Mouse (Mus musculus): ENCODE results near the gene Sesn2.

The Sesn2 gene

DNA sequence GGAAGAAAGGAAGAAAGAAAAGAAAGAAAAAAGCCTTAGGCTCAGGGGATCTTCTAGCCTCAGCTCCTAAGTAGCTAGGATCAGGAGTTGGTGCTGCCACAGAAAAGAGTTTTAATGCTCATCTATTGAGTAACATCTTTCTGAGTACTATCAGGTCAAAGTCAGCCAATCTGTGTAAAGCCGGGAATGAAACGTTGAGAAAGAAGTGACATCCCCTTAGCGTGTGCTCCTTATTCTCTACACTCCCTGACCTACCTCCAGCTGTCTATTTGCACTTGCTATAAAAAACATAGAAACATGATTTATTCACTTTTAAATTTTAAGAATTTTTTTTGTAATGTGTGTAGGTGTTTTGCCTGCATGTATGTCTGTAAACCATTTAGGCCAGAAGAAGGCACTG is 8.9 kb upstream of the Sesn2 start:
- H3K4me3 ChIP-seq (replicated peaks; ENCODE audit: low read length), result no peak overlapping the region
- peaks cover 52% of the 10 kb centered on the region for H3K4me1 ChIP-seq (replicated peaks; ENCODE audit: low read depth, low read length)
- H3K27me3 ChIP-seq (ENCODE audit: insufficient read depth, low read length), result no peaks in the 10 kb centered on the region
- H3K9me3 ChIP-seq (ENCODE audit: low read length), result no peaks in the 10 kb centered on the region
- H3K36me3 ChIP-seq (ENCODE audit: insufficient read depth, low read length), result no peaks in the 10 kb centered on the region
- TF ChIP-seq CTCF (conservative IDR thresholded peaks at IDR 0.05; ENCODE audit: low read length) (no peak), POU5F1 (IDR thresholded peaks at IDR 0.05; ENCODE audit: borderline replicate concordance, low read length) (no peak), NANOG (IDR thresholded peaks at IDR 0.05; ENCODE audit: borderline replicate concordance, low read length) (no peak)

DNA sequence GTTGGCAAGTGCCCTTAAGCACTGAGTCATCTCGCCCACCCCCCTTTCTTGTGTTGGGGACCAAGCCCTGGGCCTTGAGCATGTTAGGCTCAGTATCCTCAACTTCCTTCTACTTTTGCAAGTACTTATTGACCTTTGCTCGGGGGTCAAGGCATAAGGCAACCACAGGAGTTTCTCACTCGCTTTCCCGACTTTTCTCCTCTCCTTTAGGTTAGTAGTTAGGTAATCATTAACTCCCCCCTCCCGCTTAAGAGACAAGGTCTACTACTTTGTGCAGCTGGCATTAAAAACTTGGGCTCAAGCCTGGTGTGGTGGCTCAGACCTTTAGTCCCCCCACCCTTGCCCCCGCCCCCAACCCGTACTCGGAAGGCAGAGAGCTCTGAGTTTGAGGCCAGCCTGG is 7.8 kb upstream of the Sesn2 start:
- TF ChIP-seq POU5F1 (IDR thresholded peaks at IDR 0.05; ENCODE audit: borderline replicate concordance, low read length), result no peak
- no peak for TF ChIP-seq NANOG (IDR thresholded peaks at IDR 0.05; ENCODE audit: borderline replicate concordance, low read length)
- TF ChIP-seq CTCF (conservative IDR thresholded peaks at IDR 0.05; ENCODE audit: low read length), result no peak
- Histone ChIP-seq H3K27me3 (ENCODE audit: insufficient read depth, low read length) (no peaks in the 10 kb centered on the region), H3K9me3 (ENCODE audit: low read length) (no peaks in the 10 kb centered on the region), H3K36me3 (ENCODE audit: insufficient read depth, low read length) (no peaks in the 10 kb centered on the region), H3K4me3 (replicated peaks; ENCODE audit: low read length) (no peak overlapping the region), H3K4me1 (replicated peaks; ENCODE audit: low read depth, low read length) (peaks cover 53% of the 10 kb centered on the region)

DNA sequence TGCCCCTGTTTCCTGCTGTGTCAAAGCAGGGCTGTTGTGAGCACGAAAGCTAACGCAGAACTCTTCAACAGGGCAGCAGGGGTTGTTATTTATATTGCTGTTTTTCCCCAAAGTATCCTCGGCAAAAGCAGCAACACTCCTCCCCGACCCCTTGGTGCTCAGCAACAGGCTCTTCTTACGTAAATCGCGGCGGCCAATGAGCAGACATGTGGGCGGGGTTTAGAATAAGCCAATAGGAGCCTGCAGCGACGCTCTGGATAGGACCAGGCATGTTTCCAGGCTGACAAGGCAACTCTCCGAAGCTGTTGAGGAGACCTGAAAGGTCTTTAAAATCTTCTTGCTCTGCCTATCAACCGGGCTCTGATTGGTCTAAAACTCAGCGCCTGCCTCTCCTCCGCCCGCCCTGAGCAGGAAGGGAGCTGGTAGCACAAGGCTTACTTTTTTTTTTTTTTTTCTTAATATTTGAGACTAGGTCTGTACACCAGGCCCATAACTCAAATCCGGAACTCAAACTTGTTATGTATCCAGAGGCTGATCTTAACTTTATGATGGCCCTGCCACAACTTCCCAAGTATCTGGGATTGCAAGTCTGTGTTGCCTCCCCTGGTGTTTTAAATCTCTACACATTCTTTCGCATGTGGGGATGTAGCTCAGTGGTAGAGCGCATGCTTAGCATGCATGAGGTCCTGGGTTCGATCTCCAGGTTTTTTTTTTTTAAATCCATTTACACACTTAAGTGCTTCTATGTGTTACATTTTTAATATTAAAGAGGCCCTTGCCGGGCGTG is 5.3 kb upstream of the Sesn2 start:
- Histone ChIP-seq H3K27me3 (ENCODE audit: insufficient read depth, low read length) (no peaks in the 10 kb centered on the region), H3K9me3 (ENCODE audit: low read length) (no peaks in the 10 kb centered on the region), H3K36me3 (ENCODE audit: insufficient read depth, low read length) (no peaks in the 10 kb centered on the region), H3K4me1 (replicated peaks; ENCODE audit: low read depth, low read length) (peaks cover 62% of the 10 kb centered on the region), H3K4me3 (replicated peaks; ENCODE audit: low read length) (peak overlapping the region; percentile 77)
- TF ChIP-seq NANOG (IDR thresholded peaks at IDR 0.05; ENCODE audit: borderline replicate concordance, low read length) (no peak), POU5F1 (IDR thresholded peaks at IDR 0.05; ENCODE audit: borderline replicate concordance, low read length) (no peak), CTCF (conservative IDR thresholded peaks at IDR 0.05; ENCODE audit: low read length) (no peak)

DNA sequence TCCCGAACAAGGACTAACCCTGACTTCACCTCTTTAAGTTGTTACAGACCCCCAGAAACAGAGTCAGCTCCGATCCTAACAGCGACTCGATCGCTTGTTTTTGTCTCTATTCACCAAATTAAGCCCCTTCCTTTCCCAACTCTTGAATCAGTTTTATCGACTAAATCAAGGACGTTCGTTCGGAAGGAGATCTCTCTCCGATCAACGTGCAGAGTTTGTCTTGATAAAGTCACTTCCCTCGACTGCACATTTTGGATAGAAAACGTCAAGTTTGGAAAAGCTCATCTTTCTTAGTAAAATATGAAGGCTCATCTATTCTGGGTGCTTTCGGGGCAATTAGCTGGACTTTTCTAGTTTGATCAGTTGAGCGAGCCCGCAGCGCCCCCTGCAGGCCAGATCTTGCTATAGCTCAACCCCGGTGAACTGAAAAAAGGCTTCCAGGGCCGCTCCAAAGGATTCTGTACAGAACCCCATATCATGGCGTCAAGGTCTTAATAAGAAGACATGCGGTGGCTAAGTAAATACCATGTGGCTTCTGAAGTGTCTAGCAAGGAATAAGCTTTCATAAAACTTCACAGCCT is 4.3 kb upstream of the Sesn2 start:
- peaks cover 63% of the 10 kb centered on the region for H3K4me1 ChIP-seq (replicated peaks; ENCODE audit: low read depth, low read length)
- H3K9me3 ChIP-seq (ENCODE audit: low read length), result no peaks in the 10 kb centered on the region
- no peaks in the 10 kb centered on the region for H3K27me3 ChIP-seq (ENCODE audit: insufficient read depth, low read length)
- TF ChIP-seq POU5F1 (IDR thresholded peaks at IDR 0.05; ENCODE audit: borderline replicate concordance, low read length) (no peak), CTCF (conservative IDR thresholded peaks at IDR 0.05; ENCODE audit: low read length) (peak; percentile 89)
- peak overlapping the region; percentile 77 for H3K4me3 ChIP-seq (replicated peaks; ENCODE audit: low read length)
- H3K36me3 ChIP-seq (ENCODE audit: insufficient read depth, low read length), result no peaks in the 10 kb centered on the region

DNA sequence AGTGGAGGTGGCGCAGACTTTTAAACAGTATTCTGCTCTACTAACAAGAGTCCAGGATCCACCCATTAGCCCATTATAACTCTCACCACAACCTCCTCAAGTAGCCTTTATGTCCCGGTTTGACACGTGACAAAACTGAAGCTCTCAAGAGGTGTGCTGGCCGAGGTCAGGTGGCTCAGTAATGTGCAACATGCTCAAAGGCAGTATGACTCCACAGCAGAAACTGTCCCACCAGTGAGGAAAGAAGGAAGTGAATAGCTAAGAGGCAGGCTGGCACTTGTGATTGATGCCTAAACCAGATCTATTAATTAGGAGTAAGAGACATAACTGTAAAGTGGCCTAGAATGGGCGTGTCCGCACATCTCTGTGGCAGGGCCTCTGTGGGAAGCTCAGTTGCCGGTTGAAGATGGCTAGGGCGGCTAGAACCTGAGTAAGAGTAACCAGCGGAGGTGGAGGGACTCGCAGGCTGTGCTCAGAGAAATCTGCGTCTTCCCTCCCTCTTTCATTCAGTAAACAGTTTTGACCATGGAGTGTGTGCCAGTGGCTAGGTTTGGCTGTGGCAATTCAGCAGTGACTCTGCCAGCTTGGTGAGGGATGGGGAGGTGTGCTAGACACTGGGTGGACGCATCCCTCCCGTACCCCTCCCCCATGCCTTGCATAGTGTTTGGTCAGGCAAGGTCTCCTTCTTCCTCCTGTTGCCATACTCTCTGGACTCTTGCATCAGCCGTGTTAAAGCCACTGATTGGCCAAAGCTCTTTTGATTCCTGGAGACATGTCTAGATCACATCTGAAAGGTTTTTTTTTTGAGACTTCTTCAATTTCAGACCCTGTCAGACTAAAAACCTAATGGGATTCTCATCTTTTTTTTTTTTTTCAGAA is 3.3 kb upstream of the Sesn2 start:
- TF ChIP-seq POU5F1 (IDR thresholded peaks at IDR 0.05; ENCODE audit: borderline replicate concordance, low read length) (no peak), NANOG (IDR thresholded peaks at IDR 0.05; ENCODE audit: borderline replicate concordance, low read length) (no peak), CTCF (conservative IDR thresholded peaks at IDR 0.05; ENCODE audit: low read length) (no peak)
- H3K9me3 ChIP-seq (ENCODE audit: low read length), result no peaks in the 10 kb centered on the region
- no peaks in the 10 kb centered on the region for H3K27me3 ChIP-seq (ENCODE audit: insufficient read depth, low read length)
- peak overlapping the region; percentile 77 for H3K4me3 ChIP-seq (replicated peaks; ENCODE audit: low read length)
- peaks cover 67% of the 10 kb centered on the region for H3K4me1 ChIP-seq (replicated peaks; ENCODE audit: low read depth, low read length)
- peaks cover 5% of the 10 kb centered on the region; the same call in 1 of the 2 replicates for H3K36me3 ChIP-seq (ENCODE audit: insufficient read depth, low read length)

DNA sequence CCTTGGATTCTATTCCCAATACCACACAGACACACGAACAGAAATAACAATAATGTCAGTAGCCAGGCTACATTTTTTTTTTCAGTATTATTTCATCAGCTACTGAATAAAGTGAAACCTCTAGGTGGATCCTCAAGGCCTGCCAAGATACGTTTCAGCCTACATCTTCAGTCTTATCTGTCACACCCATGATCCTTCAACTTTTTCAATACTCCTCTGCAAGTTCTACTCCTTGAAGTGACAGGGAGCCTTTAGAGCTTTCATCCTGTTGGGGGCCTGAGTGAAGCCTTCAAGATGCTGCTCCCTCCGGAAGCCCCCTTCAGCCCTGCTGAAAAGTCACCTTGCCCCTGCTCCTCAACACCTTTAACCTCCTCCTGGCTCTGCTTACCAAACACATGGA is 1.8 kb upstream of the Sesn2 start:
- peaks cover 13% of the 10 kb centered on the region for H3K36me3 ChIP-seq (ENCODE audit: insufficient read depth, low read length)
- H3K9me3 ChIP-seq (ENCODE audit: low read length), result no peaks in the 10 kb centered on the region
- TF ChIP-seq NANOG (IDR thresholded peaks at IDR 0.05; ENCODE audit: borderline replicate concordance, low read length), result no peak
- no peak for TF ChIP-seq CTCF (conservative IDR thresholded peaks at IDR 0.05; ENCODE audit: low read length)
- TF ChIP-seq POU5F1 (IDR thresholded peaks at IDR 0.05; ENCODE audit: borderline replicate concordance, low read length), result no peak
- H3K4me3 ChIP-seq (replicated peaks; ENCODE audit: low read length), result no peak overlapping the region
- peaks cover 66% of the 10 kb centered on the region for H3K4me1 ChIP-seq (replicated peaks; ENCODE audit: low read depth, low read length)
- H3K27me3 ChIP-seq (ENCODE audit: insufficient read depth, low read length), result no peaks in the 10 kb centered on the region

DNA sequence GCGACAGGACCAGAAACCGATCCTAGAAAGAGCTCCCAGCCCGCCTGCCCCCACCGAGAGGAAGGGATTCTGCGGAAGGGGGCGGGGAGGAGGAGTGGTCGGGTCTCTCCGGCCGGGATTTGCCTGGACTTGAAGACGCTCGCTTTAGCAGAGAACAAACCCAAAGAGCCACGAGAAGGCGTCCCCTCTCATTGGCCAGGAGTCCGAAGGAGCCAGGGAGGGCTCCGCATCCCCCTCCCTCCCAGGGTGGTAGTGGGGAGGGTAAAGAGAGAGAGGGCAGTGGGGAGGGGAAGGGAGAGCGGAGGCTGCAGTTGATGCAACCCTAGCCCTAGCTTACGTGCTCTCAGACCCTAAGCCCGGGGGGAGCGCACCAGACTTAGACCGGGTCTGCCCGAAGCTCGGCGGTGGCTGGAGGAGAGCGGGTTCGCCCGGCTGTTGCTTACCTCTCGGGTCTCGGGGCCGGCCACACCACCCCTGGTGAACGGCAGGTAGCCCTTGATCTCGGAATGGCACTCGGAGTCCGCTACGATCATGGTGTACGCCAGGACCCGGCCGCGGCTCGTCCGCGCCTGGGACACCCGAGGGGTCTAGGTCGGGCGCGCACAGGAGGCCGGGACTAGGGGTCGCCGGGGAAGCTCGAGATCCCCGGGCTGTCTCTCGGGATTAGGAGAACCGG is 542 bp downstream of the Sesn2 start:
- H3K27me3 ChIP-seq (ENCODE audit: insufficient read depth, low read length), result no peaks in the 10 kb centered on the region

DNA sequence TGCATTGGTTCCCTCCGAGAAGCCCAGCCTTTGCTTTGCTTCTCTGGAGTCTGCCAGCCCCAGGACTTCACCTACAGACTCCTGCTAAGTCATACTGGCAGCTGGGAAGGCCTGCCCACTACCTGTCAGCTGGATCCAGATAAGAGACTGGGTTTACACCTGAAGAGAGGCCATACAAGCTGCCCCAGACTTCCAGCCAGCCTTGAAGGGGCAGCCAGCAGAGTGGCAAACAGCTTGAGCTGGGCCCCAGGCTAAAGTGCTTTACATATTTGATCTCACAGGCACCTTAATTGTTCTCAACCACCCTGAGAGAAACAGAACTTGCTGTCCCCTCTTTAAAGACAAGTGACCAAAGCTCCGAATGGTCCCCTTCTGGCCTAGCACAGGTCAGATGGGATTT is 3.1 kb downstream of the Sesn2 start:
- Histone ChIP-seq H3K9me3 (ENCODE audit: low read length) (no peaks in the 10 kb centered on the region), H3K27me3 (ENCODE audit: insufficient read depth, low read length) (no peaks in the 10 kb centered on the region), H3K4me1 (replicated peaks; ENCODE audit: low read depth, low read length) (peaks cover 73% of the 10 kb centered on the region), H3K36me3 (ENCODE audit: insufficient read depth, low read length) (peaks cover 42% of the 10 kb centered on the region), H3K4me3 (replicated peaks; ENCODE audit: low read length) (peak overlapping the region; percentile 99)
- TF ChIP-seq CTCF (conservative IDR thresholded peaks at IDR 0.05; ENCODE audit: low read length) (no peak), POU5F1 (IDR thresholded peaks at IDR 0.05; ENCODE audit: borderline replicate concordance, low read length) (no peak), NANOG (IDR thresholded peaks at IDR 0.05; ENCODE audit: borderline replicate concordance, low read length) (no peak)

More for the DNA sequence above, 542 bp downstream of the Sesn2 start:
- TF ChIP-seq CTCF (conservative IDR thresholded peaks at IDR 0.05; ENCODE audit: low read length) (no peak), NANOG (IDR thresholded peaks at IDR 0.05; ENCODE audit: borderline replicate concordance, low read length) (no peak), POU5F1 (IDR thresholded peaks at IDR 0.05; ENCODE audit: borderline replicate concordance, low read length) (no peak)
- no peaks in the 10 kb centered on the region for H3K9me3 ChIP-seq (ENCODE audit: low read length)
- H3K4me3 ChIP-seq (replicated peaks; ENCODE audit: low read length), result peak overlapping the region; percentile 99
- peaks cover 20% of the 10 kb centered on the region for H3K36me3 ChIP-seq (ENCODE audit: insufficient read depth, low read length)
- peaks cover 73% of the 10 kb centered on the region for H3K4me1 ChIP-seq (replicated peaks; ENCODE audit: low read depth, low read length)
